Mouse (Mus musculus) liver, postnatal 0 days (tissue): ENCODE measurements around the gene Mrpl45.

Source experiments
- CTCF ChIP-seq: sonication (generic); IDR thresholded peaks from 2 replicates; pipeline ENCODE4 v1.5.1; 2016; ENCODE audit warnings: antibody characterized with exemption, low read depth
- EP300 ChIP-seq: IDR thresholded peaks from 2 replicates; pipeline ENCODE4 v1.6.1; 2016; ENCODE audit warnings: antibody characterized with exemption, low read depth, mild to moderate bottlenecking

DNA sequence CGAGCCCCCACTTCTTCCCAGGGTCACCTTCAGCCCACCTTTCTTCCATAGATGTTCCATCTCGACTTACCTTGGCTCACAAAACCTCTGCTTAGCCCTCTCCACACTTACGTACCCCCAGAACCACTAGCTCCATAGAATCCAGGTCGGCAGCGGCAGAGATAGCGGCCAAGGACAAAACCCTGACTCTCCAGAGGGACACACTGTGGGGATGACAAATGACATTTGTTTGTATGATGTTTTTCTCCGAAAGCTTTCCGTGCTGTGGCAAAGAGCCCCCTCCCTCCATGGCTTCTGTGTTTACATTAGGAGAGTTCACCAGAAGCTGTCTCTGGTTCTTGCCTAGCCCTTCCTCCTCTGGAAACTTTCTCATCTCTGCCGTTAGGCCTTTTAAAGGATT, 31.8 kb downstream of the Mrpl45 start:
- TF ChIP-seq CTCF (no peak), EP300 (no peak)
